Mouse (Mus musculus) liver, embryonic 14.5 days (tissue): ENCODE measurements at regions not wholly inside any gene's neighbourhood (a gene's known extent, or its start where the extent isn't known, plus 50 kb on each side); places are given as distances from the start of the nearest gene placed in this dataset.

ENCODE experiments used
- ATAC-seq: fragments of 200-750 bp; cut with Nextera tagmentation; 2 replicates; pipeline ENCODE4 v1.8.0; 2017; ENCODE audit warnings: moderate number of reproducible peaks, mild to moderate bottlenecking, moderate library complexity; ENCODE audit not compliant: insufficient read depth
- DNase-seq, 3 experiments: peaks; one replicate each; pipeline ENCODE4 v3.0.0-alpha.2; 2012 to 2013; ENCODE audit warnings: low read depth in 3 of 3, low spot score in 3 of 3
- H3K27ac ChIP-seq: fragments of 300-500 bp; sonication (generic); 2 replicates; pipeline ENCODE4 v1.5.1; 2014; ENCODE audit warnings: moderate library complexity, mild to moderate bottlenecking, control low read depth, inconsistent platforms
- H3K27me3 ChIP-seq: fragments of 300-500 bp; sonication (generic); 2 replicates; pipeline ENCODE4 v1.6.1; 2014; ENCODE audit warnings: mild to moderate bottlenecking, low read length, moderate library complexity; ENCODE audit not compliant: control insufficient read depth, insufficient read depth
- H3K36me3 ChIP-seq: fragments of 300-500 bp; sonication (generic); replicated peaks from 2 replicates; pipeline ENCODE4 v1.6.1; 2014; ENCODE audit warnings: low read depth; ENCODE audit not compliant: control insufficient read depth, insufficient read depth
- H3K4me1 ChIP-seq, 2 experiments: fragments of 200-500 bp in 1 of 2; fragments of 300-500 bp in 1 of 2; sonication (generic) in 1 of 2; replicated peaks; 2 replicates each; pipeline ENCODE4 v1.6.1; 2012 to 2014; ENCODE audit warnings: antibody characterized with exemption in 1 of 2, inconsistent platforms in 1 of 2, low read length in 1 of 2; ENCODE audit not compliant: control insufficient read depth in 2 of 2, insufficient read depth in 2 of 2
- H3K4me2 ChIP-seq: fragments of 300-500 bp; sonication (generic); 2 replicates; pipeline ENCODE4 v1.6.1; 2014; ENCODE audit warnings: low read depth, mild to moderate bottlenecking, control low read depth, moderate library complexity
- H3K4me3 ChIP-seq, 2 experiments: fragments of 200-500 bp in 1 of 2; fragments of 300-500 bp in 1 of 2; sonication (generic) in 1 of 2; 2 replicates each; pipeline ENCODE4 v1.5.1; 2012 to 2014; ENCODE audit warnings: low read depth in 2 of 2, low read length in 2 of 2, mild to moderate bottlenecking in 2 of 2, control low read depth in 1 of 2, inconsistent platforms in 1 of 2, moderate library complexity in 1 of 2; ENCODE audit not compliant: insufficient read depth in 1 of 2
- H3K9ac ChIP-seq: fragments of 300-500 bp; sonication (generic); replicated peaks from 2 replicates; pipeline ENCODE4 v1.6.1; 2014; ENCODE audit warnings: mild to moderate bottlenecking, control low read depth, moderate library complexity
- H3K9me3 ChIP-seq: fragments of 300-500 bp; sonication (generic); 2 replicates; pipeline ENCODE4 v1.6.1; 2016; ENCODE audit warnings: low read length, mixed read lengths; ENCODE audit not compliant: control insufficient read depth
- CTCF ChIP-seq: IDR thresholded peaks from 2 replicates; pipeline ENCODE4 v1.5.1; 2016; ENCODE audit warnings: antibody characterized with exemption, low read depth, control low read depth
- EP300 ChIP-seq: IDR thresholded peaks from 2 replicates; pipeline ENCODE4 v1.6.1; 2016; ENCODE audit warnings: antibody characterized with exemption, low read depth
- WGBS: fragments of 180-500 bp; shearing (Covaris S2); extraction: QIAGEN DNeasy Blood & Tissue Kit; methylation state at CpG from one replicate; pipeline ENCODE4 v1.1.7; 2014; ENCODE audit not compliant: insufficient replicate concordance; 5-methylcytosine and 5-hydroxymethylcytosine counted together

DNA sequence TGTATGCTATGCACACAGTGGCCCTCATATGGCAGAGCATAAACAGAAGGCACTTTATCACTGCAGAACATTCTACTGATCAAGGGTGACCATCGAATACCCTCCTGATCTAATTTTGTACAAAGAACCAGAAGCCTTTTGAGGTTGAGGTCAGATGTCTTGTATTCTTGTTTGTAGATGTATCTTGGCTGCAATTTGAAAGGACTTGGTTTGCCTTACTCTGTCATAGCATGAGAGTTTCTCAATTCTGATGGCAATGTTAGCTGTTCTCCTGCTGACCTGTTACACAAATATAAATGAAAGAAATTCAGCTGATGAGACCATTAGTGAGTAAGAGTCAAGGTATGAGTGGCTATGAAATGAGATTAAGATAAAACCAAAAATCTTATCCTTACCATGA is 199.1 kb upstream of the Aldoart1 start:
- no peaks in the 10 kb centered on the region for H3K27me3 ChIP-seq
- WGBS: 50% methylated on average over 1 of the region's 1 CpGs

GRCm38 (mm10) chr4:73047804-73048203 is 195.4 kb upstream of the Aldoart1 start:
- 21% methylated on average over 2 of the region's 2 CpGs for WGBS
- H3K27ac ChIP-seq: no peak overlapping the region
- H3K27me3 ChIP-seq: no peaks in the 10 kb centered on the region
- no peak overlapping the region for H3K4me3 ChIP-seq
- no peaks in the 10 kb centered on the region for H3K9me3 ChIP-seq
- DNase-seq: peak in 1 of 3 experiments; percentile 2
- no peaks in the 10 kb centered on the region; a peak in 1 of 4 replicates for H3K4me1 ChIP-seq
- TF ChIP-seq CTCF (no peak), EP300 (no peak)
- no peak overlapping the region for H3K9ac ChIP-seq
- no peaks in the 10 kb centered on the region for H3K36me3 ChIP-seq
- no peak overlapping the region for H3K4me2 ChIP-seq
- no peak for ATAC-seq

More for the DNA sequence above, 199.1 kb upstream of the Aldoart1 start:
- ATAC-seq: no peak
- no peak for TF ChIP-seq EP300
- TF ChIP-seq CTCF: no peak
- H3K36me3 ChIP-seq: no peaks in the 10 kb centered on the region
- H3K9me3 ChIP-seq: no peaks in the 10 kb centered on the region
- H3K4me2 ChIP-seq: no peak overlapping the region
- H3K4me3 ChIP-seq: no peak overlapping the region
- H3K9ac ChIP-seq: no peak overlapping the region
- no peak overlapping the region for H3K27ac ChIP-seq
- no peaks in the 10 kb centered on the region; a peak in 1 of 4 replicates for H3K4me1 ChIP-seq
- DNase-seq: no peak

GRCm38 (mm10) chr4:73044356-73044755 is 191.9 kb upstream of the Aldoart1 start:
- Histone ChIP-seq H3K4me2 (no peak overlapping the region), H3K4me1 (no peaks in the 10 kb centered on the region; a peak in 1 of 4 replicates), H3K27ac (no peak overlapping the region), H3K36me3 (no peaks in the 10 kb centered on the region), H3K9ac (no peak overlapping the region), H3K27me3 (no peaks in the 10 kb centered on the region), H3K9me3 (no peaks in the 10 kb centered on the region), H3K4me3 (no peak overlapping the region)
- 14% methylated on average over 2 of the region's 2 CpGs for WGBS
- ATAC-seq (no peak), DNase-seq (no peak)
- TF ChIP-seq CTCF: no peak
- no peak for TF ChIP-seq EP300

DNA sequence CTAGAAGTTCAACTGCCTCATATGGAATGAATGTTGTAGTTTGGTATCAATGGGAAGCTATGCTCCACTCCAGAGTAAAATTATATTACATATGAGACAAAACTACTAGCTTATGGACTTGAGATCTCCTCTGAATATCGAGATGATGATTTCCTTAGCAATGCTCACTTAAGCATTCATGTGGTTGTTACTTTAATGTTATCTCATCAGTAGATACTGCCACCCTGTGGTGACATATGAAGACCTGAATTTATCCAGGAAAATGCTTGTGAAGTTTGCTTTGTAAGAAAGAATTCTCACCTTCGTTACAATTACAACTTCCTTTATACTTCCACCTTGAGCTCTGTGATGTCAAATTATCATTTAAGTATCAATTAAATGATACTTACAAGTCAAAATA is 190.2 kb upstream of the Aldoart1 start:
- no peak overlapping the region for H3K4me3 ChIP-seq
- DNase-seq: no peak

DNA sequence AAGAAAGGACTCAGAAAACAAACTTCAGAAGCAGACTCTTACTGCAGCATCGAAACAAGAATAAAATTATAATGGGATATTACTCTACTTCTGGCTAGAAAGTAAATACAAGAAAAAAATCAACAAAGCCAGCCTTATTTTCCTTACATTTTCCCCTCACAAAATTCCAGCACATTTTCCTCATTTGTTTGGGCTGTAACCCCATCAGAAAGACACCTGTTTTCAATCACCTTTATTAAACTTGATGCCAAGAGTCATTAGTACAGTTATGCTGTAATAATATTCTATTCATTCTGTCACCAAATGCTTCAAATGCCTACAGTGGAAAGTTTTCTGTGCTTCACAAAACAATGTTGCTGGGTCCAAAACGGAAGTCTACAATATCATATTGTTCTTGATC is 189.1 kb upstream of the Aldoart1 start:
- DNase-seq (no peak), ATAC-seq (no peak)
- H3K9ac ChIP-seq: no peak overlapping the region
- 54% methylated on average over 2 of the region's 2 CpGs for WGBS
- no peak overlapping the region for H3K4me2 ChIP-seq
- H3K36me3 ChIP-seq: no peaks in the 10 kb centered on the region
- no peaks in the 10 kb centered on the region for H3K4me1 ChIP-seq
- H3K27ac ChIP-seq: no peak overlapping the region
- H3K4me3 ChIP-seq: no peak overlapping the region
- TF ChIP-seq CTCF (no peak), EP300 (no peak)
- H3K9me3 ChIP-seq: no peaks in the 10 kb centered on the region
- H3K27me3 ChIP-seq: no peaks in the 10 kb centered on the region

More for the DNA sequence above, 190.2 kb upstream of the Aldoart1 start:
- no peak overlapping the region for H3K4me2 ChIP-seq
- no peak overlapping the region for H3K27ac ChIP-seq
- ATAC-seq: no peak
- TF ChIP-seq CTCF (peak; percentile 14; the same call in 1 of the 2 replicates), EP300 (no peak)
- H3K27me3 ChIP-seq: no peaks in the 10 kb centered on the region
- no peaks in the 10 kb centered on the region for H3K9me3 ChIP-seq
- H3K4me1 ChIP-seq: no peaks in the 10 kb centered on the region; a peak in 1 of 4 replicates
- H3K36me3 ChIP-seq: no peaks in the 10 kb centered on the region
- no peak overlapping the region for H3K9ac ChIP-seq
- 19% methylated on average over 2 of the region's 2 CpGs for WGBS
